Mouse (Mus musculus) myocyte (in vitro differentiated cells): ENCODE measurements at regions not wholly inside any gene's neighbourhood (a gene's known extent, or its start where the extent isn't known, plus 50 kb on each side); places are given as distances from the start of the nearest gene placed in this dataset.
A peak's percentile ranks its signal among the peaks of the same experiment; 100 is the strongest.

Experiments
- H3K27me3 ChIP-seq: one replicate; pipeline ENCODE4 v1.6.1; 2011; ENCODE audit not compliant: control insufficient read depth, insufficient read depth, insufficient read length
- H3K36me3 ChIP-seq: one replicate; pipeline ENCODE4 v1.6.1; 2011; ENCODE audit not compliant: control insufficient read depth, insufficient read depth
- H3K4me2 ChIP-seq: one replicate; pipeline ENCODE4 v1.6.1; 2011; ENCODE audit warnings: low read depth, control low read depth
- H3K4me3 ChIP-seq: one replicate; pipeline ENCODE4 v1.5.1; 2011; ENCODE audit warnings: mild to moderate bottlenecking, control low read depth, moderate library complexity
- H3K79me2 ChIP-seq: one replicate; pipeline ENCODE4 v1.6.1; 2011; ENCODE audit not compliant: control insufficient read depth, insufficient read depth
- H3ac ChIP-seq: one replicate; pipeline ENCODE4 v1.6.1; 2011; ENCODE audit not compliant: control insufficient read depth, insufficient read length
- CEBPB ChIP-seq: IDR thresholded peaks from 2 replicates; pipeline ENCODE4 v1.6.1; 2011; ENCODE audit warnings: mild to moderate bottlenecking, moderate library complexity; ENCODE audit not compliant: poor library complexity, insufficient read depth, severe bottlenecking
- E2F4 ChIP-seq: IDR thresholded peaks from one replicate; pipeline ENCODE4 v1.6.1; 2011; ENCODE audit warnings: mild to moderate bottlenecking, control low read depth, moderate library complexity; ENCODE audit not compliant: insufficient read depth
- MAX ChIP-seq: IDR thresholded peaks from one replicate; pipeline ENCODE4 v1.6.1; 2011; ENCODE audit warnings: low read depth, mild to moderate bottlenecking, control low read depth
- MYOD1 ChIP-seq, 3 experiments: IDR thresholded peaks; one replicate each; pipeline ENCODE4 v1.6.1; 2011; ENCODE audit warnings: control low read depth in 2 of 3, low read depth in 2 of 3, mild to moderate bottlenecking in 2 of 3, moderate library complexity in 1 of 3; ENCODE audit not compliant: insufficient read length in 2 of 3, control insufficient read depth in 1 of 3
- MYOG ChIP-seq, 3 experiments: IDR thresholded peaks; one replicate each; pipeline ENCODE4 v1.6.1; 2011; ENCODE audit warnings: control low read depth in 2 of 3, low read depth in 2 of 3, mild to moderate bottlenecking in 2 of 3; ENCODE audit not compliant: insufficient read length in 2 of 3, control insufficient read depth in 1 of 3, insufficient read depth in 1 of 3
- POLR2A ChIP-seq: IDR thresholded peaks from one replicate; pipeline ENCODE4 v1.6.1; 2011; ENCODE audit warnings: low read depth, mild to moderate bottlenecking, control low read depth, moderate library complexity; ENCODE audit not compliant: insufficient read length
- POLR2AphosphoS2 ChIP-seq: IDR thresholded peaks from one replicate; pipeline ENCODE4 v1.6.1; 2011; ENCODE audit warnings: low read depth, control low read depth; ENCODE audit not compliant: insufficient read length
- REST ChIP-seq: IDR thresholded peaks from one replicate; pipeline ENCODE4 v1.6.1; 2011; ENCODE audit warnings: mild to moderate bottlenecking, control low read depth, moderate library complexity; ENCODE audit not compliant: insufficient read depth, insufficient read length
- SRF ChIP-seq: IDR thresholded peaks from one replicate; pipeline ENCODE4 v1.6.1; 2011; ENCODE audit warnings: low read depth; ENCODE audit not compliant: control insufficient read depth, insufficient read length
- TCF12 ChIP-seq: IDR thresholded peaks from one replicate; pipeline ENCODE4 v1.6.1; 2011; ENCODE audit warnings: mild to moderate bottlenecking, control low read depth; ENCODE audit not compliant: poor library complexity, insufficient read depth, severe bottlenecking
- TCF3 ChIP-seq: IDR thresholded peaks from one replicate; pipeline ENCODE4 v1.6.1; 2011; ENCODE audit warnings: low read depth, control low read depth; ENCODE audit not compliant: insufficient read length
- USF1 ChIP-seq: IDR thresholded peaks from one replicate; pipeline ENCODE4 v1.6.1; 2011; ENCODE audit warnings: low read depth, mild to moderate bottlenecking, control low read depth, moderate library complexity

GRCm38 (mm10) chr3:128546416-128547327, 650.5 kb upstream of the Fam241a start:
- Histone ChIP-seq H3K79me2 (no peaks in the 10 kb centered on the region), H3K4me2 (no peak overlapping the region), H3K4me3 (no peak overlapping the region), H3K27me3 (no peaks in the 10 kb centered on the region), H3ac (no peak overlapping the region), H3K36me3 (no peaks in the 10 kb centered on the region)
- TF ChIP-seq MYOG (IDR thresholded peaks at IDR 0.05; ENCODE audit: control insufficient read depth in 1 of 3, insufficient read depth in 1 of 3, insufficient read length in 2 of 3, low read depth in 2 of 3) (no peak), POLR2AphosphoS2 (no peak), TCF12 (no peak), MYOD1 (IDR thresholded peaks at IDR 0.05; ENCODE audit: control insufficient read depth in 1 of 3, insufficient read length in 2 of 3, low read depth in 2 of 3) (no peak), POLR2A (no peak), REST (no peak)

GRCm38 (mm10) chr3:128525427-128525826, 629.3 kb upstream of the Fam241a start:
- Histone ChIP-seq H3ac (no peak overlapping the region), H3K36me3 (no peaks in the 10 kb centered on the region), H3K4me3 (no peak overlapping the region), H3K4me2 (no peak overlapping the region), H3K27me3 (no peaks in the 10 kb centered on the region), H3K79me2 (no peaks in the 10 kb centered on the region)
- TF ChIP-seq TCF12 (no peak), E2F4 (no peak), MAX (no peak), CEBPB (no peak), MYOD1 (IDR thresholded peaks at IDR 0.05; ENCODE audit: control insufficient read depth in 1 of 3, insufficient read length in 2 of 3, low read depth in 2 of 3) (no peak), MYOG (IDR thresholded peaks at IDR 0.05; ENCODE audit: control insufficient read depth in 1 of 3, insufficient read depth in 1 of 3, insufficient read length in 2 of 3, low read depth in 2 of 3) (no peak), TCF3 (no peak), POLR2AphosphoS2 (no peak), REST (no peak), POLR2A (no peak), USF1 (no peak), SRF (no peak)

GRCm38 (mm10) chr3:128520671-128521103, 624.6 kb upstream of the Fam241a start:
- Histone ChIP-seq H3ac (no peak overlapping the region), H3K4me3 (no peak overlapping the region), H3K4me2 (peak overlapping the region; percentile 84), H3K79me2 (no peaks in the 10 kb centered on the region), H3K36me3 (no peaks in the 10 kb centered on the region), H3K27me3 (no peaks in the 10 kb centered on the region)
- TF ChIP-seq TCF3 (no peak), MYOG (IDR thresholded peaks at IDR 0.05; ENCODE audit: control insufficient read depth in 1 of 3, insufficient read depth in 1 of 3, insufficient read length in 2 of 3, low read depth in 2 of 3) (no peak), CEBPB (no peak), USF1 (no peak), MAX (no peak)

GRCm38 (mm10) chr3:128519913-128520316, 623.8 kb upstream of the Fam241a start:
- H3K4me3 ChIP-seq, result no peak overlapping the region
- TF ChIP-seq REST (no peak), MYOD1 (IDR thresholded peaks at IDR 0.05; ENCODE audit: control insufficient read depth in 1 of 3, insufficient read length in 2 of 3, low read depth in 2 of 3) (peak in 1 of 3 experiments; percentile 37), POLR2AphosphoS2 (no peak), POLR2A (no peak), TCF3 (no peak)
- no peak overlapping the region for H3ac ChIP-seq
- H3K79me2 ChIP-seq, result no peaks in the 10 kb centered on the region
- H3K36me3 ChIP-seq, result no peaks in the 10 kb centered on the region
- no peaks in the 10 kb centered on the region for H3K27me3 ChIP-seq
- peak overlapping the region; percentile 84 for H3K4me2 ChIP-seq

GRCm38 (mm10) chr3:128518806-128519205, 622.7 kb upstream of the Fam241a start:
- no peak overlapping the region for H3K4me2 ChIP-seq
- no peaks in the 10 kb centered on the region for H3K79me2 ChIP-seq
- no peaks in the 10 kb centered on the region for H3K27me3 ChIP-seq
- no peak overlapping the region for H3K4me3 ChIP-seq
- H3ac ChIP-seq, result no peak overlapping the region
- TF ChIP-seq MYOD1 (IDR thresholded peaks at IDR 0.05; ENCODE audit: control insufficient read depth in 1 of 3, insufficient read length in 2 of 3, low read depth in 2 of 3), result no peak
- no peak for TF ChIP-seq TCF3
- no peak for TF ChIP-seq MAX
- no peak for TF ChIP-seq E2F4
- TF ChIP-seq POLR2AphosphoS2, result no peak
- TF ChIP-seq SRF, result no peak
- H3K36me3 ChIP-seq, result no peaks in the 10 kb centered on the region
